Mouse (Mus musculus) kidney, postnatal 10 days (tissue): ENCODE data around the gene Olfr1313.
"Not testable (repeated sequence)": the region's sequence is repeated elsewhere in the genome, so short reads cannot be mapped to it uniquely, and the experiment has no call there.

ENCODE experiments used
- DNase-seq: peaks from one replicate; pipeline ENCODE4 v3.0.0; 2021; ENCODE audit warnings: mixed read lengths

Olfr1313 gene

DNA sequence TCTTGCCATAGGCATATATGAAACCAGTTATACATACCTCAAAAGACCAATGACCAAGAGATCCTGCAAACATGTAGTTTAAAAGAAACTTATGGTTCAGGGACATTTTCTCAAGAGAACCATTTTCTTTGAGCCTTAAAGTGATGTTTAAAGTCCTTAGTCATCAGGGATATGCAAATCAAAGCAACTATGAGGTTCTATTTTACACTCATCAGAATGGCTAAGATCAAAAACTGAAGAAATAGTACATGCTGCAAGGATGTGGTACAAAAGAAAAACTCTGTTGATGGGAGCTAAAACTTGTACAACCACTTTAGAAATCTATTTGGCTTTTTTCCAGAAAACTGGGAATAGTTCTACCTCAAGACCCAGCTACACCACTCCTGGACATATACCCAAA, at the start of gene Olfr1313:
Gene Olfr1313 (minus strand): TSS at position 101 of the 400 bp plus-strand sequence.
- no peak for DNase-seq

DNA sequence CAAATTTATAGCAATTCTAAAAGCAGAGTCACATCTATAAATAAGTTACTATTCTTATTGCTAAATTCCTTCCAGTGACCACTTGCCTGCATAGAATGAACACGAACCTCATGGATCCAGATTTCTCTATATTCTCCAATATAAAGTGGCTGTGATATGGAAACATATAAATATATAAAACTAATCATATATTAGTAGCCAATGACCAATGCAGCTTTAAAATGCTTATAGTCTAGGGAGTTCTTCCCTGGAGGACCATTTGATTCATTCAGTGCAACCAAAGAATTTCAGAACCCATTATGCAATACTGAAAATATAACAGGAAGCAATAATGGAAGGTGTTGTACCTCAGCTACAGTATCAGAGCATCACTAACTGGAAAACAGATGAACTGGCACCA, 37.7 kb upstream of the Olfr1313 start, which contains the start of gene Olfr1315-ps1:
Gene Olfr1315-ps1 (minus strand): TSS at position 101 of the 400 bp plus-strand sequence.
- DNase-seq: no peak

DNA sequence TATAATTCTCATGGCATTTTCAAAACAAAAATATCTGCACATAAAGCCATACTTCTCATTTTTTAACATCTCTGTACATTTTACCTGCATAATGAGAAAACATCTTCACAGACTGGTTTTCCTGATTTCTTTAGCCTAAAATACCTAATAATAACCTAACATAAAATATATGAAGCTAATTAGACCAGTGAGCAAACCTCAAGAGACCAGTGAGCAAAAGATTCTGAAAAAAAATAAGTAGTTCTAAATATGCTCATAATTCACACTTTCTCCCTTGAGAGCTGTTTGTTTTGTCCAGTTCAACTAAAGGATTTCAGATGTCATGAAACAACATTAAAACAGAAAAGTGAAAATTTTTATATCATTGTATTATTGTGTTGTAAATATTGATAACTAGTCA, 19.0 kb upstream of the Olfr1313 start, which contains the start of gene Olfr1314:
Gene Olfr1314 (minus strand): TSS at position 101 of the 400 bp plus-strand sequence.
- DNase-seq: no peak

DNA sequence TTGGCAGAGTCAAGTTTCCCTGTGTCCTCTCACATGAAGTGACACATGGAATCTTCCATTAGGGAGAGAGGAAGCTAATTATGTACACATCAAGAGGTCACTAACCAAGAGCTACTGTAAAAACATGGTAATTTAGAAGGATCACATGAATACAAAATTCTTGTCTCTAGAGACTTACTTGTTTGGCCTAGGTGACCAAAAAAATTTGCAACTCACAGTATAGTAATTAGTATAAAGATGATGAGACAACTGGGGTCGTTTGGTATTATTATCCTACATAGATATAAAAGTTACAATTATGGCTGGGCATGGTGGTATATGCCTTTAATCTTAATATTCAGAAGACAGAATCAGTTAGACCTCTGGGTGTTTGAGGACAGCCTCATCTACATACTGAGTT, 27.5 kb downstream of the Olfr1313 start, which contains the start of gene Olfr1312:
Gene Olfr1312 (minus strand): TSS at position 101 of the 400 bp plus-strand sequence.
- no peak for DNase-seq

DNA sequence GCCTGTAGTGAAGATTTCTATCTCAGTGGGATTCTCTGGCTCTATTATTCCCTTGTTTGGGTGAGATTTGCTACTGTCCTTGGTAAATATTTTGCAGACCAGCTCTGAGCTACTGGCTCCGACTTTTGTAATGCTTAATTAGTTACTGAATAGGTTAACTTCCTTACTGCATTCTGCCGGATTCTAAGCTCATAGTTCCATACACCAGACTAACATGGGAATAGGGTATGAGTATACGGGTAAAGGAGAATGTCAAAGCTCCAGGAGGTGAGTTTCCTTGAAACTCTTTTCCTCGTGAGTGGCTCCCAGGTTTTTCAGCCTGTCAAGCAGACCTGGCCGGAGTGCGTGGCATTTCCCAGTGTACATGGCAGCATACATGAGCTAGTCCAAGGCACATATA, 50.7 kb downstream of the Olfr1313 start:
- not testable (repeated sequence) for DNase-seq

DNA sequence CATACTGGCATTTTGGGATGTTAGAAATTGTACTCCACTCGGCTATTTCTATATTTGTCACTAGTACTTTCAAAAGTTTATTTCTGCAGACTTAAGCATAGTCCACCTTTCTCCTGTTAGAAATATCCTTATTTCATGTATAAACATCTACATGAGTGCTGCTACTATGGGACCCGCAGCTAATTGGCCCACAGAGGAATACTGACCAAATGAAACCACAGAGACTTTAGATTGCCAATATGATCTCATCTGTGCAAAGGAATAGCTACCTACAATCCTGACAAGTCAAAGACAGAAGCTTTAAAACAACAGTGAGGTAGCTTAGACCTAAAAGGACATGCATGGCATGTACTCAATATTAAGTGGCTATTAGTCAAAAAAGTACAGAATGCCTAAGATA, 53.3 kb downstream of the Olfr1313 start, which contains the start of gene Olfr1311:
Gene Olfr1311 (minus strand): TSS at position 101 of the 400 bp plus-strand sequence.
- DNase-seq: no peak
